Mouse (Mus musculus) lung, embryonic 14.5 days (tissue): Measurements from ENCODE around the gene Lrrn4. TPM values are rescaled to one million over a fixed set of nuclear protein-coding genes. Genes with fewer than 3 reads are reported as not detected.
A peak's percentile ranks its signal among the peaks of the same experiment; 100 is the strongest.

Source experiments
- ATAC-seq: fragments of 200-750 bp; cut with Nextera tagmentation; 2 replicates; pipeline ENCODE4 v1.8.0; 2017; ENCODE audit warnings: mild to moderate bottlenecking, moderate TSS enrichment, moderate library complexity; ENCODE audit not compliant: insufficient read depth
- DNase-seq: peaks from one replicate; pipeline ENCODE4 v3.0.0-alpha.2; 2015
- H3K27ac ChIP-seq: fragments of 300-500 bp; sonication (generic); 2 replicates; pipeline ENCODE4 v1.5.1; 2014; ENCODE audit warnings: low read depth, mild to moderate bottlenecking, moderate library complexity
- H3K27me3 ChIP-seq: fragments of 300-500 bp; sonication (generic); 2 replicates; pipeline ENCODE4 v1.6.1; 2014; ENCODE audit warnings: low read length, control low read depth; ENCODE audit not compliant: insufficient read depth
- H3K36me3 ChIP-seq: fragments of 300-500 bp; sonication (generic); 2 replicates; pipeline ENCODE4 v1.6.1; 2014; ENCODE audit warnings: control low read depth; ENCODE audit not compliant: insufficient read depth
- H3K4me1 ChIP-seq: fragments of 300-500 bp; sonication (generic); 2 replicates; pipeline ENCODE4 v1.6.1; 2014; ENCODE audit warnings: antibody characterized with exemption, control low read depth; ENCODE audit not compliant: insufficient read depth
- H3K4me2 ChIP-seq: fragments of 300-500 bp; sonication (generic); 2 replicates; pipeline ENCODE4 v1.6.1; 2014; ENCODE audit warnings: mild to moderate bottlenecking
- H3K4me3 ChIP-seq: fragments of 300-500 bp; sonication (generic); 2 replicates; pipeline ENCODE4 v1.5.1; 2014; ENCODE audit warnings: low read depth, low read length
- H3K9ac ChIP-seq: fragments of 300-500 bp; sonication (generic); 2 replicates; pipeline ENCODE4 v1.6.1; 2014
- H3K9me3 ChIP-seq: fragments of 300-500 bp; sonication (generic); 2 replicates; pipeline ENCODE4 v1.6.1; 2016; ENCODE audit warnings: low read depth, low read length, control low read depth
- CTCF ChIP-seq: IDR thresholded peaks from 2 replicates; pipeline ENCODE4 v1.5.1; 2016; ENCODE audit warnings: antibody characterized with exemption, low read depth
- WGBS: fragments of 180-500 bp; shearing (Covaris S2); extraction: QIAGEN DNeasy Blood & Tissue Kit; methylation state at CpG from one replicate; pipeline ENCODE4 v1.1.7; 2014; 5-methylcytosine and 5-hydroxymethylcytosine counted together
- polyA plus RNA-seq: library from polyadenylated mRNA; unstranded; fragments of >200 nt; fragmentation: Nextera tagmentation; extraction: Ambion mirVana; gene quantifications from 2 replicates; pipeline ENCODE4 v1.2.1, GENCODE M21; 2014

Gene Lrrn4
- 4.7 and 6.6 TPM in 2 replicates for polyA plus RNA-seq

GRCm38 (mm10) chr2:132880844-132881645, at the start of gene Lrrn4:
TSS of gene Lrrn4 (minus strand) at chr2:132880891.
- 10% methylated on average over 12 of the region's 12 CpGs for WGBS
- Histone ChIP-seq H3K4me1 (no peaks in the 10 kb centered on the region), H3K27ac (no peak within 1 kb of the TSS), H3K36me3 (no peaks in the 10 kb centered on the region), H3K9ac (peak within 1 kb of the TSS; percentile 34; the same call in 1 of the 2 replicates), H3K4me2 (peak within 1 kb of the TSS; percentile 93), H3K9me3 (no peaks in the 10 kb centered on the region), H3K27me3 (peaks cover 38% of the 10 kb centered on the region; the same call in 1 of the 2 replicates), H3K4me3 (peak within 1 kb of the TSS; percentile 46)
- ATAC-seq = 0 out of 2 replicates have a peak, but pooled peaks have one; percentile 36
- no peak for TF ChIP-seq CTCF
- no peak for DNase-seq

GRCm38 (mm10) chr2:132928999-132929398, 48.3 kb upstream of the Lrrn4 start:
- Histone ChIP-seq H3K27me3 (no peaks in the 10 kb centered on the region), H3K9me3 (no peaks in the 10 kb centered on the region), H3K9ac (no peak overlapping the region), H3K4me3 (no peak overlapping the region), H3K4me2 (no peak overlapping the region), H3K36me3 (no peaks in the 10 kb centered on the region), H3K4me1 (no peaks in the 10 kb centered on the region), H3K27ac (no peak overlapping the region)
- no peak for TF ChIP-seq CTCF
- WGBS = 77% methylated on average over 2 of the region's 2 CpGs
- no peak for ATAC-seq
- DNase-seq = no peak

- Histone ChIP-seq H3K4me1 (no peaks in the 10 kb centered on the region), H3K27me3 (no peaks in the 10 kb centered on the region), H3K9me3 (no peaks in the 10 kb centered on the region), H3K4me2 (no peak overlapping the region), H3K27ac (no peak overlapping the region), H3K36me3 (no peaks in the 10 kb centered on the region), H3K4me3 (no peak overlapping the region), H3K9ac (no peak overlapping the region)
- TF ChIP-seq CTCF = no peak
- ATAC-seq = no peak
- 36% methylated on average over 2 of the region's 2 CpGs for WGBS
- DNase-seq = no peak
Measured at GRCm38 (mm10) chr2:132927871-132928270, 47.2 kb upstream of the Lrrn4 start.

GRCm38 (mm10) chr2:132927298-132927697, 46.6 kb upstream of the Lrrn4 start:
- Histone ChIP-seq H3K27ac (no peak overlapping the region), H3K27me3 (no peaks in the 10 kb centered on the region), H3K4me1 (no peaks in the 10 kb centered on the region), H3K9me3 (no peaks in the 10 kb centered on the region), H3K36me3 (no peaks in the 10 kb centered on the region), H3K9ac (no peak overlapping the region), H3K4me2 (no peak overlapping the region), H3K4me3 (no peak overlapping the region)
- no peak for DNase-seq
- no peak for ATAC-seq
- TF ChIP-seq CTCF = no peak
- 69% methylated on average over 2 of the region's 2 CpGs for WGBS

- Histone ChIP-seq H3K4me2 (no peak overlapping the region), H3K9ac (no peak overlapping the region), H3K4me3 (no peak overlapping the region), H3K9me3 (no peaks in the 10 kb centered on the region), H3K36me3 (no peaks in the 10 kb centered on the region), H3K27me3 (no peaks in the 10 kb centered on the region), H3K27ac (peak overlapping the region; percentile 61; the same call in 1 of the 2 replicates), H3K4me1 (no peaks in the 10 kb centered on the region)
- 32% methylated on average over 8 of the region's 8 CpGs for WGBS
- TF ChIP-seq CTCF = no peak
- DNase-seq = peak; percentile 21
- peak; percentile 49; the same call in 1 of the 2 replicates for ATAC-seq
Measured at GRCm38 (mm10) chr2:132923290-132924085, 42.8 kb upstream of the Lrrn4 start.

GRCm38 (mm10) chr2:132922076-132922873, 41.6 kb upstream of the Lrrn4 start:
- peak; percentile 9 for DNase-seq
- Histone ChIP-seq H3K9me3 (no peaks in the 10 kb centered on the region), H3K4me1 (no peaks in the 10 kb centered on the region), H3K4me2 (no peak overlapping the region), H3K9ac (no peak overlapping the region), H3K36me3 (no peaks in the 10 kb centered on the region), H3K4me3 (no peak overlapping the region), H3K27ac (no peak overlapping the region), H3K27me3 (no peaks in the 10 kb centered on the region)
- WGBS = 69% methylated on average over 9 of the region's 9 CpGs
- TF ChIP-seq CTCF = no peak
- ATAC-seq = no peak
